Mouse (Mus musculus) lung, embryonic 16.5 days (tissue): Measurements from ENCODE around the gene Nfatc2ip. TPM values are rescaled to one million over a fixed set of nuclear protein-coding genes. Genes with fewer than 3 reads are reported as not detected.

Experiments
- ATAC-seq: fragments of 200-750 bp; cut with Nextera tagmentation; 2 replicates; pipeline ENCODE4 v1.8.0; 2017; ENCODE audit warnings: low read depth, mild to moderate bottlenecking, moderate library complexity
- H3K27ac ChIP-seq: fragments of 300-500 bp; sonication (generic); 2 replicates; pipeline ENCODE4 v1.5.1; 2014; ENCODE audit warnings: mild to moderate bottlenecking, control low read depth, low read length
- H3K27me3 ChIP-seq: fragments of 300-500 bp; sonication (generic); 2 replicates; pipeline ENCODE4 v1.6.1; 2014; ENCODE audit warnings: low read depth, low read length, mixed read lengths; ENCODE audit not compliant: control insufficient read depth, insufficient read depth
- H3K36me3 ChIP-seq: fragments of 300-500 bp; sonication (generic); 2 replicates; pipeline ENCODE4 v1.6.1; 2014; ENCODE audit warnings: low read length; ENCODE audit not compliant: control insufficient read depth, insufficient read depth
- H3K4me1 ChIP-seq: fragments of 300-500 bp; sonication (generic); replicated peaks from 2 replicates; pipeline ENCODE4 v1.6.1; 2014; ENCODE audit warnings: low read length, mixed read lengths; ENCODE audit not compliant: control insufficient read depth, insufficient read depth
- H3K4me2 ChIP-seq: fragments of 300-500 bp; sonication (generic); 2 replicates; pipeline ENCODE4 v1.6.1; 2014; ENCODE audit warnings: low read depth, low read length, control low read depth
- H3K4me3 ChIP-seq: fragments of 300-500 bp; sonication (generic); 2 replicates; pipeline ENCODE4 v1.5.1; 2014; ENCODE audit warnings: mild to moderate bottlenecking, low read length, control low read depth
- H3K9ac ChIP-seq: fragments of 300-500 bp; sonication (generic); 2 replicates; pipeline ENCODE4 v1.6.1; 2014; ENCODE audit warnings: low read length, control low read depth
- H3K9me3 ChIP-seq: fragments of 300-500 bp; sonication (generic); 2 replicates; pipeline ENCODE4 v1.6.1; 2016; ENCODE audit warnings: low read length; ENCODE audit not compliant: control insufficient read depth
- WGBS: fragments of 180-500 bp; shearing (Covaris S2); extraction: QIAGEN DNeasy Blood & Tissue Kit; methylation state at CpG from one replicate; pipeline ENCODE4 v1.1.7; 2014; 5-methylcytosine and 5-hydroxymethylcytosine counted together
- polyA plus RNA-seq: library from polyadenylated mRNA; unstranded; fragments of >200 nt; fragmentation: Nextera tagmentation; extraction: Ambion mirVana; gene quantifications from 2 replicates; pipeline ENCODE4 v1.2.1, GENCODE M21; 2015

Nfatc2ip gene
- polyA plus RNA-seq, 1 experiment from 2014 or later, result 2.4 TPM

- H3K9ac ChIP-seq, result no peak overlapping the region; the same call in 1 of the 2 replicates
- H3K4me2 ChIP-seq, result no peak overlapping the region
- no peaks in the 10 kb centered on the region for H3K9me3 ChIP-seq
- no peak overlapping the region for H3K4me3 ChIP-seq
- no peaks in the 10 kb centered on the region for H3K27me3 ChIP-seq
- ATAC-seq, result no peak
- H3K4me1 ChIP-seq, result peaks cover 9% of the 10 kb centered on the region
- H3K27ac ChIP-seq, result no peak overlapping the region
- no peaks in the 10 kb centered on the region for H3K36me3 ChIP-seq
Measured at GRCm38 (mm10) chr7:126430167-126430566, 33.6 kb upstream of the Nfatc2ip start.

- Histone ChIP-seq H3K9me3 (no peaks in the 10 kb centered on the region), H3K36me3 (no peaks in the 10 kb centered on the region), H3K9ac (peak overlapping the region; percentile 88), H3K4me3 (peak overlapping the region; percentile 75), H3K4me1 (peaks cover 9% of the 10 kb centered on the region), H3K4me2 (peak overlapping the region; percentile 87), H3K27ac (no peak overlapping the region), H3K27me3 (no peaks in the 10 kb centered on the region)
- WGBS, result 20% methylated on average over 15 of the region's 15 CpGs
- ATAC-seq, result no peak
Measured at GRCm38 (mm10) chr7:126429503-126429898, 33.0 kb upstream of the Nfatc2ip start.

GRCm38 (mm10) chr7:126428631-126429502 lies 32.3 kb upstream of the Nfatc2ip start, which contains the start of gene Rabep2:
Rabep2 (plus strand) TSS chr7:126428759.
- peak within 1 kb of the TSS; percentile 75 for H3K4me3 ChIP-seq
- peaks cover 9% of the 10 kb centered on the region for H3K4me1 ChIP-seq
- H3K27ac ChIP-seq, result peak within 1 kb of the TSS; percentile 98
- no peaks in the 10 kb centered on the region for H3K9me3 ChIP-seq
- H3K36me3 ChIP-seq, result no peaks in the 10 kb centered on the region
- WGBS, result under 1% methylated on average over 80 of the region's 82 CpGs
- H3K4me2 ChIP-seq, result peak within 1 kb of the TSS; percentile 87
- peak; percentile 96 for ATAC-seq
- no peaks in the 10 kb centered on the region for H3K27me3 ChIP-seq
- H3K9ac ChIP-seq, result peak within 1 kb of the TSS; percentile 88

GRCm38 (mm10) chr7:126428154-126428553 lies 31.6 kb upstream of the Nfatc2ip start:
- Histone ChIP-seq H3K4me3 (peak overlapping the region; percentile 75), H3K9me3 (no peaks in the 10 kb centered on the region), H3K4me2 (peak overlapping the region; percentile 87), H3K36me3 (no peaks in the 10 kb centered on the region), H3K9ac (peak overlapping the region; percentile 88), H3K27ac (peak overlapping the region; percentile 98), H3K27me3 (no peaks in the 10 kb centered on the region), H3K4me1 (peaks cover 9% of the 10 kb centered on the region)
- 6% methylated on average over 4 of the region's 4 CpGs for WGBS
- ATAC-seq, result peak; percentile 29

GRCm38 (mm10) chr7:126427323-126427860 lies 30.9 kb upstream of the Nfatc2ip start:
- H3K27ac ChIP-seq, result peak overlapping the region; percentile 98
- no peak overlapping the region for H3K9ac ChIP-seq
- H3K9me3 ChIP-seq, result no peaks in the 10 kb centered on the region
- H3K4me2 ChIP-seq, result peak overlapping the region; percentile 87; the same call in 1 of the 2 replicates
- no peak overlapping the region for H3K4me3 ChIP-seq
- no peak for ATAC-seq
- no peaks in the 10 kb centered on the region for H3K27me3 ChIP-seq
- peaks cover 9% of the 10 kb centered on the region for H3K4me1 ChIP-seq
- 46% methylated on average over 12 of the region's 13 CpGs for WGBS
- H3K36me3 ChIP-seq, result no peaks in the 10 kb centered on the region

- WGBS, result 77% methylated on average over 6 of the region's 6 CpGs
- Histone ChIP-seq H3K9me3 (no peaks in the 10 kb centered on the region), H3K27me3 (no peaks in the 10 kb centered on the region), H3K36me3 (no peaks in the 10 kb centered on the region), H3K4me3 (no peak overlapping the region), H3K4me2 (no peak overlapping the region), H3K4me1 (peaks cover 5% of the 10 kb centered on the region; the same call in 1 of the 2 replicates), H3K9ac (no peak overlapping the region), H3K27ac (no peak overlapping the region)
- no peak for ATAC-seq
Measured at GRCm38 (mm10) chr7:126424161-126424560, 27.6 kb upstream of the Nfatc2ip start.

- no peak for ATAC-seq
- Histone ChIP-seq H3K4me2 (no peak overlapping the region), H3K27me3 (no peaks in the 10 kb centered on the region), H3K9me3 (no peaks in the 10 kb centered on the region), H3K36me3 (no peaks in the 10 kb centered on the region), H3K4me1 (no peaks in the 10 kb centered on the region), H3K27ac (no peak overlapping the region), H3K4me3 (no peak overlapping the region), H3K9ac (no peak overlapping the region)
- 86% methylated on average over 5 of the region's 5 CpGs for WGBS
Measured at GRCm38 (mm10) chr7:126421756-126422155, 25.2 kb upstream of the Nfatc2ip start.

GRCm38 (mm10) chr7:126418496-126418895 lies 22.0 kb upstream of the Nfatc2ip start:
- ATAC-seq, result no peak
- Histone ChIP-seq H3K9me3 (no peaks in the 10 kb centered on the region), H3K4me3 (no peak overlapping the region), H3K4me1 (no peaks in the 10 kb centered on the region), H3K4me2 (no peak overlapping the region), H3K9ac (no peak overlapping the region), H3K27me3 (no peaks in the 10 kb centered on the region), H3K36me3 (no peaks in the 10 kb centered on the region), H3K27ac (no peak overlapping the region)
- 36% methylated on average over 3 of the region's 3 CpGs for WGBS

- no peak overlapping the region for H3K27ac ChIP-seq
- H3K4me1 ChIP-seq, result no peaks in the 10 kb centered on the region
- no peak overlapping the region for H3K4me2 ChIP-seq
- no peaks in the 10 kb centered on the region for H3K9me3 ChIP-seq
- 87% methylated on average over 4 of the region's 4 CpGs for WGBS
- no peak for ATAC-seq
- no peak overlapping the region for H3K9ac ChIP-seq
- no peaks in the 10 kb centered on the region for H3K27me3 ChIP-seq
- no peak overlapping the region for H3K4me3 ChIP-seq
- no peaks in the 10 kb centered on the region for H3K36me3 ChIP-seq
Measured at GRCm38 (mm10) chr7:126417606-126418005, 21.1 kb upstream of the Nfatc2ip start.
